Mouse (Mus musculus) heart, adult 2 months (tissue): Measurements from ENCODE around the gene Rarg. TPM values are rescaled to one million over a fixed set of nuclear protein-coding genes. Genes with fewer than 3 reads are reported as not detected.
A peak's percentile ranks its signal among the peaks of the same experiment; 100 is the strongest.

ENCODE experiments used
- DNase-seq, 2 experiments: peaks; one replicate each; pipeline ENCODE4 v3.0.0; 2021
- H3K27ac ChIP-seq: fragments of 200-600 bp; 2 replicates; pipeline ENCODE4 v1.8.1; 2022
- H3K27me3 ChIP-seq: fragments of 200-500 bp; 2 replicates; pipeline ENCODE4 v1.6.1; 2012; ENCODE audit warnings: mild to moderate bottlenecking, low read length, inconsistent platforms, mixed read lengths; ENCODE audit not compliant: control insufficient read depth, insufficient read depth
- H3K36me3 ChIP-seq: fragments of 200-500 bp; 2 replicates; pipeline ENCODE4 v1.6.1; 2012; ENCODE audit warnings: low read length, inconsistent platforms; ENCODE audit not compliant: control insufficient read depth, insufficient read depth
- H3K4me1 ChIP-seq: fragments of 200-500 bp; 2 replicates; pipeline ENCODE4 v1.6.1; 2011; ENCODE audit warnings: low read length; ENCODE audit not compliant: control insufficient read depth, insufficient read depth
- H3K4me3 ChIP-seq: fragments of 200-600 bp; 2 replicates; pipeline ENCODE4 v1.8.1; 2022
- H3K79me2 ChIP-seq: fragments of 200-500 bp; replicated peaks from 2 replicates; pipeline ENCODE4 v1.6.1; 2012; ENCODE audit warnings: mild to moderate bottlenecking, inconsistent platforms, low read length, moderate library complexity, mixed read lengths; ENCODE audit not compliant: control insufficient read depth, insufficient read depth
- H3K9ac ChIP-seq: fragments of 200-500 bp; 2 replicates; pipeline ENCODE4 v1.6.1; 2012; ENCODE audit warnings: low read depth, mild to moderate bottlenecking, control low read depth, inconsistent platforms, low read length, mixed read lengths
- CTCF ChIP-seq: fragments of 200-600 bp; IDR thresholded peaks from 2 replicates; pipeline ENCODE4 v1.8.1; 2022; ENCODE audit warnings: antibody characterized with exemption, mild to moderate bottlenecking, moderate library complexity
- EP300 ChIP-seq: fragments of 200-500 bp; IDR thresholded peaks from 2 replicates; pipeline ENCODE4 v1.6.1; 2011; ENCODE audit warnings: low read depth, low read length, control low read depth; ENCODE audit not compliant: insufficient read depth
- POLR2A ChIP-seq: fragments of 200-500 bp; IDR thresholded peaks from 2 replicates; pipeline ENCODE4 v1.6.1; 2011; ENCODE audit warnings: mild to moderate bottlenecking, low read depth, low read length, control low read depth; ENCODE audit not compliant: insufficient read depth
- WGBS: fragments of 180-500 bp; shearing (Covaris S2); methylation state at CpG from one replicate; pipeline ENCODE4 v1.1.7; 2018; 5-methylcytosine and 5-hydroxymethylcytosine counted together
- intact Hi-C: fragments of 180-260 bp; cut with DNase I; formaldehyde crosslinking; loops from one replicate; pipeline ENCODE4 v1.15.1; 2025
- polyA plus RNA-seq: library from polyadenylated mRNA; depleted of rRNA; stranded (reverse); fragments of >200 nt; gene quantifications from 2 replicates; pipeline ENCODE4 v1.2.3, GENCODE M21; 2012
- total RNA-seq, 2 experiments: library from RNA; stranded (reverse); gene quantifications; 2 replicates each; pipeline ENCODE4 v1.2.3; 2021

Gene Rarg
- total and polyA plus RNA-seq, 3 experiments: 18.1 to 20.3 (median 19.9) TPM

GRCm38 (mm10) chr15:102193652-102194051 lies 63.7 kb downstream of the Rarg start:
- H3K36me3 ChIP-seq: no peaks in the 10 kb centered on the region
- WGBS: 70% methylated on average over 4 of the region's 4 CpGs
- no peak overlapping the region for H3K27ac ChIP-seq
- no peak for DNase-seq
- H3K79me2 ChIP-seq: no peaks in the 10 kb centered on the region
- no peak for TF ChIP-seq CTCF
- TF ChIP-seq POLR2A: no peak
- TF ChIP-seq EP300: no peak
- no peaks in the 10 kb centered on the region; the same call in 1 of the 2 replicates for H3K4me1 ChIP-seq
- no peaks in the 10 kb centered on the region for H3K27me3 ChIP-seq
- intact Hi-C loops: no loop called here
- H3K4me3 ChIP-seq: no peak overlapping the region
- H3K9ac ChIP-seq: no peak overlapping the region

- H3K27ac ChIP-seq: peak overlapping the region; percentile 28; the same call in 1 of the 2 replicates
- DNase-seq: no peak
- no peak overlapping the region for H3K9ac ChIP-seq
- WGBS: 51% methylated on average over 5 of the region's 5 CpGs
- intact Hi-C loops: no loop called here
- no peak for TF ChIP-seq EP300
- no peak for TF ChIP-seq POLR2A
- no peak for TF ChIP-seq CTCF
- H3K27me3 ChIP-seq: no peaks in the 10 kb centered on the region
- H3K79me2 ChIP-seq: no peaks in the 10 kb centered on the region
- no peak overlapping the region for H3K4me3 ChIP-seq
- H3K36me3 ChIP-seq: no peaks in the 10 kb centered on the region
- no peaks in the 10 kb centered on the region; the same call in 1 of the 2 replicates for H3K4me1 ChIP-seq
Observed at GRCm38 (mm10) chr15:102192820-102193386, 64.4 kb downstream of the Rarg start.

- Histone ChIP-seq H3K9ac (no peak overlapping the region), H3K27ac (peak overlapping the region; percentile 28; the same call in 1 of the 2 replicates), H3K27me3 (no peaks in the 10 kb centered on the region), H3K4me3 (no peak overlapping the region), H3K4me1 (no peaks in the 10 kb centered on the region; the same call in 1 of the 2 replicates), H3K79me2 (no peaks in the 10 kb centered on the region), H3K36me3 (no peaks in the 10 kb centered on the region)
- intact Hi-C loops: no loop called here
- no peak for DNase-seq
- TF ChIP-seq EP300 (no peak), CTCF (no peak), POLR2A (no peak)
- WGBS: 58% methylated on average over 7 of the region's 7 CpGs
Observed at GRCm38 (mm10) chr15:102192271-102192812, 65.0 kb downstream of the Rarg start.

- intact Hi-C loops: no loop called here
- 76% methylated on average over 7 of the region's 7 CpGs for WGBS
Observed at GRCm38 (mm10) chr15:102191699-102192098, 65.6 kb downstream of the Rarg start.

GRCm38 (mm10) chr15:102188883-102189282 lies 68.4 kb downstream of the Rarg start:
- no peaks in the 10 kb centered on the region for H3K27me3 ChIP-seq
- no peak overlapping the region for H3K9ac ChIP-seq
- no peaks in the 10 kb centered on the region for H3K36me3 ChIP-seq
- no peak overlapping the region for H3K4me3 ChIP-seq
- DNase-seq: no peak
- intact Hi-C loops: no loop called here
- H3K79me2 ChIP-seq: no peaks in the 10 kb centered on the region
- TF ChIP-seq CTCF (no peak), POLR2A (no peak), EP300 (no peak)
- 72% methylated on average over 6 of the region's 6 CpGs for WGBS
- H3K4me1 ChIP-seq: no peaks in the 10 kb centered on the region; the same call in 1 of the 2 replicates
- H3K27ac ChIP-seq: no peak overlapping the region

More at GRCm38 (mm10) chr15:102191699-102192098, 65.6 kb downstream of the Rarg start:
- no peaks in the 10 kb centered on the region for H3K79me2 ChIP-seq
- no peak overlapping the region for H3K4me3 ChIP-seq
- TF ChIP-seq EP300: no peak
- TF ChIP-seq POLR2A: no peak
- TF ChIP-seq CTCF: no peak
- H3K36me3 ChIP-seq: no peaks in the 10 kb centered on the region
- H3K27me3 ChIP-seq: no peaks in the 10 kb centered on the region
- no peak for DNase-seq
- no peak overlapping the region for H3K27ac ChIP-seq
- no peak overlapping the region for H3K9ac ChIP-seq
- no peaks in the 10 kb centered on the region; the same call in 1 of the 2 replicates for H3K4me1 ChIP-seq

- WGBS: 78% methylated on average over 10 of the region's 10 CpGs
- no peaks in the 10 kb centered on the region for H3K79me2 ChIP-seq
- no peak overlapping the region for H3K27ac ChIP-seq
- TF ChIP-seq POLR2A (no peak), CTCF (no peak), EP300 (no peak)
- no peak overlapping the region for H3K9ac ChIP-seq
- H3K4me3 ChIP-seq: no peak overlapping the region
- H3K4me1 ChIP-seq: no peaks in the 10 kb centered on the region; the same call in 1 of the 2 replicates
- intact Hi-C loops: no loop called here
- no peaks in the 10 kb centered on the region for H3K27me3 ChIP-seq
- H3K36me3 ChIP-seq: no peaks in the 10 kb centered on the region
- peak; percentile 61 to 65 for DNase-seq
Observed at GRCm38 (mm10) chr15:102188096-102188495, 69.2 kb downstream of the Rarg start.
